Mouse (Mus musculus) left cerebral cortex, adult 8-10 months (tissue): ENCODE data around the gene Eya4. TPM values are rescaled to one million over a fixed set of nuclear protein-coding genes. Genes with fewer than 3 reads are reported as not detected.

ENCODE experiments used
- DNase-seq, 2 experiments: peaks; one replicate each; pipeline ENCODE4 v3.0.0; 2022; ENCODE audit warnings: low spot score in 2 of 2
- total RNA-seq, 4 experiments: library from RNA; stranded (reverse); gene quantifications; 2 replicates each; pipeline ENCODE4 v1.2.4; 2022

Eya4 gene
- total RNA-seq, 4 experiments from 2014 or later = 4.9 to 7.0 (median 6.1) TPM

DNA sequence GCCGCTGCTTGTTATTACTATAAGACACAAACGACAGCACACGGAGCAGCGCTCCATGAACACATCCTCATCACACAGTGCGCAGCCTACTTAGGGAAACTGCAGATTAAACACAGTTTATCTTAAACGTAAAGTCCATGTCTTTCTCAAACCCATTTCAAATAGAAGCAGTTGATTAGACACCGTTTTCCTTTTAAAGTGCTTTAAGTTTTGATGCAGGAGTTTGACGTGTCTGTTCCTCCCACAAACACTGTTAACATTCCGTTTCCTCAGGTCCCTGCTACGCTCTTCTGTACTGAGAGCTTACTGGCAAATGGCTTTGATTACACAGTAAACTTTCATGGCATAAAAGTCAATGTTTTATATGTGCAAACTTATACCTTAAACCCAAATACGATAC lies 191.4 kb downstream of the Eya4 start:
- no peak for DNase-seq

DNA sequence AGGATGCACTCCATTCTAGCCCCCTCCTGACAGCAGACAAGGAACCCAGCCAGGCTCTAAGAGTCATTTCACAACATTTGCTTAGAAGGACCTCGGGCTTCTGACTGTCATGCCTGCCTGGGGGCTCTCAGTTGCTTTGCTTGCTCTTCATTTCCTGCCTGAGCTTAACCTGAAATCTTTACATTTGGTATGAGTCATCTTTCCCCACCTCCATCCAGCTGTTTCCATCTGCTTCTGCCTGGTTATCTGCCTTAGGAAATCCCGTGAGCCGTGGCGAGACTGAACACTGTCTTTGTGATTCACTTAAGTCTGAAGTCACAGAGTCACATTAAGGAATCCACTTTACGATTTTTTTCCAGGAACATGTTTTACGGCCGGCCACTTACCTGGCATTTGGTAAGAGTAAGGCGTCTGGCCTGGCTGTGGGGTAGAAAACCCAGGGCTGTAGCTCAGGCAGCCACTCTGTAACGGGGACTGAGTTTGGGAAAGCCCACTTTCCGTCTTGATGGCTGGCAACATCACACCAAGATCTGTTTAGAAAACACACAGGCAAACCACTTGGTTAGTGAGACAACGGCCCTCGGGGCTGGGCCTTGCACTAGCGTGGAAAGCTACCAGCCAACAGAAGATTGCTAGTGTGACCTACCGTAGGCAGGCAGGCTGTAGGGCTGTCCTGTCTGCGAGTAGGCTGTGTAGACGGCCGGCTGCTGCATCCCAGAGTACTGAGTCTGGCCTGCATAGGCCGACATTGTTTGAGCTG lies 193.5 kb downstream of the Eya4 start:
- no peak for DNase-seq

DNA sequence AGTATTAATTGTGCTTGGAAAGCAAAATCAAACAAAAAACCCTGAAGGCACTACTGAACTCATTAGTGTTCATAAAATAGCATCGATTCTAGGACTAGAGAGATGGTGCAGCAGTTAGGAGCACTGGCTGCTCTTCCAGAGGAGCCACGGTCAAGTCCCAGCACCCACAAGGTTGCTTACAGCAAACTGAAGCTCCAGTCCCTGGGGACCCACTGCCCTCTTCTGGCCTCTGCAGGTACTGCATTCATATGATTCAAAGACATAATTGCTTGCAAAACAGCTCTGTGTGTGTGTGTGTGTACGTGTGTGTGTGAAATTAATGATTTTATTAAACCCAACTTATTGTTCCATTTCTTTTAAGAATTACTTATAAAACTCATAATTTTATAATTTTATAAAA lies 200.2 kb downstream of the Eya4 start:
- no peak for DNase-seq

DNA sequence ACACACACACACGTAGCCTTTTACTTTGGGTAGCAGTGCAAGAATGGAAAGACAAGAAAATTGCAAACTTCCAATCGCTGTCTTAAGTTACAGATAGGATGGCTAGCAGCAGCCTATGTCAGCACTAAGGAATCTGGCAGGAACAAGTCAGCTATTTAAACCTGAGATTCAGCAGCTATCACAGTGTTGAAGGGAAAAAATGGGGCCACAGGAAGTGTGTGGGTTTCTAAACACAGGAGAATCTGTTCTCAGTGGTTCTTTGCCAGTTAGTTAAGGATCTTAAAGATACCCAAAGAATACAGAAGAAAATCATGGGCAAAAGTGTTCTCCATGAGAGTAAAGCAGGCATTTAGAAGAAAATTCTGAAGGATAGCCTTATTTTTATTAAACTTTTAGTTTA lies 206.0 kb downstream of the Eya4 start:
- peak in 1 of 2 experiments; percentile 25 for DNase-seq

DNA sequence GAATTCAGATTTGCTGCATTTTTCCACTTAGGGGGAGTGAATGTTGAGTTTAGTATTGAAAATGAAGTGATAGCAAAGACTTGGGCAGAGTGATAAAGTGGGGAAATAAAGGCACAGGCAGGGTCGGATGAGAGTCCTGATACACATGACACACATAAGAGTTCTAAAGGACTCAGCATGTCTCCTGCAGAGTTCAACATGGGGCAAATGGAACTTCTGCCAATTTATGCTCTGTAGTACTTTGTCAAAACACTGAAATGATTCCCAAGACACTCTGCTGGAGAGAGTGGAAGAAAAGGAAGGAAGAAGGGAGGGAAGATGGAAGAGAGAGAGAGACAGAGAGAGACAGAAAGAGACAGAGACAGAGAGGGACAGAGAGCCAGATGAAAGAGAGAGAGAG lies 222.6 kb downstream of the Eya4 start:
- no peak for DNase-seq

DNA sequence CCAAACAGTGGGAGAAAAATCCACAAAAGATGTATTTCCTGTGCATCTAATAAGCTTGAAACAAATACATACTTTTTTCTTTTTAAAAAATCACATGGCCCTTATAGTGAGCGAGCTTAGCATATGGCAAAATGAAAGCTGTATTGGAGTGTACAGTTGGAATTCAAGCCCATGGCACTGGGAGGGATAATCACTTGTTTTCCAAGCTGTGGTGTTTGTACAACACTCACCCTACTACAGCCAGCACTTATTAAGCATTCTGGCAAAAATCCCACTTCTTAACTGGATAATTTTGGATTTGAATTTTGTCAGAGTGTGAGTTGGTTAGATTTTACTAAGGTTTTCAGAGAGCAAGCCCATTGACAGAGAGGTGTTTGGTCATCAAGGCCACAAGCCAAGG lies 223.4 kb downstream of the Eya4 start:
- no peak for DNase-seq

DNA sequence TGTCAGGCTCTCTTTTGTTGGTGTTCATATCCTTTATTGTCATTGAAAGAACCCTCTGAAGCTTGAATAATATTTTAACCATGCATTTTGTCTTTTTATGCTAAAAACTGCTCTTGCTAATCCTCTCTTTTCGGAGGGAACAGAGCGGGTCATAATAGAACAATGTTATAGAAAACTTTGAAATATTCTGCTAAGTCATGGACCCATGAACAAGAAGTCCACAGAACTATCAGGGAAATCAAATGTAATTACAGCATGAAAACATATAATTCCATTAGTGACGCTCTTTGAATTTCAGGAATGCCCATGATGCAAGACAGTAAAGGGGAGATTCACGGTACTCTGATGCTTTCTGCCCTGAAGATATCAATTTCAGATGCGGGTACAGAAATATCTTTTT lies 224.1 kb downstream of the Eya4 start:
- no peak for DNase-seq

DNA sequence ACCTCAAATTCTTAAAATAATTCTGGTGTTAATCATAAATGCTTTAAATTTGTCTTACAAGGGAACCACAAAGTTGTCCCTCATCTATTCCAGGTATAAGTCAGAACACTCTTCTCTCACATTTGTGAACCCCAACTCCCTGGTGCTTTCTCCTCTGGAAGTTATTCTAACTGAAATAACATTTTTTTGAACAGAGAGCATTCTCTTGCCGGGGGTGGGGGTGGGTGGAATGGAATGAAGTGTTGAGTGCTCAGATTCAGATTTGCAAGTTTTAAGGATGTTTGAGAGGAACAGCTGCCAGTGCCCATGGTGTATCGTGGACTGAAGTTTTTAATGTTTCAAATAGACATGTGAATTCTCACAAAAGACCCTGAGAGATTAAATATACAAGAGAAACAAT lies 230.1 kb downstream of the Eya4 start:
- no peak for DNase-seq

DNA sequence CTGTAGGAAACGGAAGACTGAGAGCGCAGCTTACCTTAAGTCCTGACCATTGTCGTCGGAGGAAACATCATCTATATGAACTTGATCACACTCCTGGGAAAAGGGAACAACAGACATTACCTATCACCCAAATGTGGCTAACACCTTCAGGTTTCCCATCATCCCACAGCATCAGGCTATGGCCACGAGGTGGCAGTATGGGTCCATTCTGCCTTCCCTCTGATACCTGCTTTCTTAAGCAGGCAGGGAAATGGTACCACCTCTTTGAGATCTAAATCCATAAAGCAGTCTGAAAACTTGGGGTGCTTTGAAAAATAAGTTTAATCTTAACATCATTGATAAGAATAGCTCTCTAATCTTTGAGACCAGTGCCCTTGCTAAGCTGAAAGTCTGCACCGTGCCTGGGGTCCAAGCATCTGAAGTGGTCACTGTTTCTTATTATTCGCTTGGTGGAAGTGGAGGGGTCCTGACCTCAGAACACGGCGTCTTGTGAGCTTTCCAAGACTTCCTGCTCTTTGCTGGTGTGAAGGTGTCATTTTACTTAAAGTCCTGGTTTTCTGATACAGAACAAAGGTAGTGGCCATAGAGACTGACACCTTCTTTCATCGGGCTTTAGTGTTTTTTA lies 233.7 kb downstream of the Eya4 start:
- DNase-seq = peak; percentile 45 to 74

DNA sequence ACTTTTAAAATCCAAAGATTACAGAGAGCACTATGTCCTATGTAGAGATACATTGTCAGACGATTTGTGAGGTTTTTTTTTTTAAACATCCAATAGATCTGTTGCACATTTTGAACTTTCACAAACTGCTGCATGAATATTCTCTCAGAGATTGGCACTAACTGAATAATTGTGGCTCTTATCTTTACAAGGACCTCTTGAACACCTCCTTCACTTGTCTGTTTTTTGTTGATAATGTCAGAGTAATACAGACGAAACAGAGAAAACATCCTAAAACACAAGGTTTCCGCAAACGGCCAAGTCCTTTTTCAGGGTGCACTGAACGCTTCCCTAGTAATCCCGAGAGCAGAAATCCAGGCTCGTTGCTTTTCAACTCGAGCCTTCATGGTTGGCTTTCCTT lies 234.5 kb downstream of the Eya4 start:
- no peak for DNase-seq

DNA sequence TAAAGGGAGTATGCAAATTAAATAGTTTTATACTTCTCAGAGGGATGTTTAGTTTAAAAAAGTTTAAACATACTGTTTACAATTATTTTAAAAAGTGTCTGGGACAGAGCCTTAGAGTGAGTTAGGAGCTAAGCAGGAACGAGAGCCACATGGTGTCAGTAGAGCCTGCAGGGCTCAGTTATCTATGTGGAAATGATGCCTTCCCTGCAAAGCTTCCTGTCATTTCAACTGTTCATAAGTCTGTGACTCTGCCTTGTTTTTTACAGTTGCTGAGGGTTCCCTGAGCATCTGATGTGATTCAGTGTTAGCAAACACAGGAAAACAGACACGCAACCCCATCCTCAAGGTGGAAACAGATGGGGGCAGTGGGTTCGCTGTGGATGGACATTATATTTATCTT lies 235.3 kb downstream of the Eya4 start:
- no peak for DNase-seq

DNA sequence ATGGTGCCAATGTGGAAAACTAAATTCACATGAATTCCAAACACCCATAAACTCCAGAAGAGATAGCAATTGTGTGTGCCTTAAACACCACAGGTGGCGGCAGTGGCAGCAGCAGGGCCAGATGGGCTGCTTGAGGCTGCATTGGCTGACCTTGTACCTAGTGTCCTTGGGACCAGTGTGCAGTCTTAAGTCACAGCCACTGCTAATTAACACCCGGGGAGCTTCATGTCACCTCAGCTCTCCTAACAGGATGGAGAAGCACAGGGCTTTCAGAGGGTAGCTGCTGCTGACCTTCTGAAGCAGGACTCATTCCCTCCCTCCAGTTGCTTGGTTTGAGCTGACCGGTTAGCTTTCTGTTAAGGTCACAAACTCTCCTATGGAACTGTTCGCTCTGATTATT lies 242.5 kb downstream of the Eya4 start:
- no peak for DNase-seq

DNA sequence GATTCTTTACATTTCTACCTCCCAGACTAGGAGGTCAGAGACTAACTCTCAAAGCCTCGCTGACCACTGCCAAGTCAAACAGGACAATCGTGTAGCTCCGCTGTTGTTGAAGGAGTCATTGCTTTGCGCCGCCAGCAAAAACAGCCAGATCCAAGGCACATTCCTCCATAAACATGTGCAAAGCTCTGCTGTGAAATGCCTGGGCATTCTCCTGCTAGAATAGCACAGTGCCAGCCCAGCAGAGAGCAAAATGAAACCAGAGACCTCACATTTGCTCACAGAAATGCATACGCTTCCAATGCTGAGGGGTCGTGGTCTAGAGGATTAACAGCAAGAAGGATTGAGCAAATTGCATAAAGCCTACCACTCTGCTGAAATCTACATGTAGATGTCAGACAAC lies 258.1 kb downstream of the Eya4 start:
- DNase-seq = no peak

DNA sequence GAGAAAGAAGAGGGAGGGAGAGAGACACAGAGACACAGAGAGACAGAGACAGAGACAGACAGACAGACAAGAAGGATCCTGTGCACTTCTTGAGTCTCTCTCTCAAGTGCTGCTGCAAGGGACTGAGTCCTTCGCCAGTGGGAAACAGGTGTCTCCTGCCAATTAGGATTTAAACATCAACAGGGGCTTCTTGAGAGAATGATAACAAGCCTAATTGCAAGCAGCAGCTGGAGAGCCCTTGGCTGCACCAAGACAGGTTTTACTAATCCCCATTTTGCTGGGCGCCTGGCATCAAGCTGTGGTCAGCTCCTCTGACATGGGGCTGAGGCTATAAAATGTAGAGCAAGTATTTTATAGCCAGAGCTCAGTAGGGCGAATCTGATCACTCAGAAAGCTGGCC lies 259.0 kb downstream of the Eya4 start:
- DNase-seq = no peak

DNA sequence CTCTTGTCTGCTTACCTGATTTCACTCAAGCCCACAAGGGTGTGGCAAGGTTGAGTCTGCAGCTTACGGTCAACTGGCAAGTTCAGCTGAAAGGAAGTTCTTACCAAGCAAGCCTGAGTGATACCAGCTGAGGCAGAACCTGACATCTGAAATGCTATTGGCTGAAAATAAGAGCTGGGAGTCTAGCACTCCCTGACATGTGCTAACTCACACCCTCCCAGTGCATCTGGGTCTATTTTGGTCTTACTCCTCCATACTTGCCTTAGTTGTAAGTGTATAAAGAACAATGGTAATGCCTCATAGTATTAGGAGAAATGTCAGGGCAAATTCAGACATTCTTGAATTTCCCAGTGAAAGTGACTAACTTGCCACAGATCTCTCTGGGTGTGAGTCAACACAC lies 260.3 kb downstream of the Eya4 start:
- DNase-seq = no peak

DNA sequence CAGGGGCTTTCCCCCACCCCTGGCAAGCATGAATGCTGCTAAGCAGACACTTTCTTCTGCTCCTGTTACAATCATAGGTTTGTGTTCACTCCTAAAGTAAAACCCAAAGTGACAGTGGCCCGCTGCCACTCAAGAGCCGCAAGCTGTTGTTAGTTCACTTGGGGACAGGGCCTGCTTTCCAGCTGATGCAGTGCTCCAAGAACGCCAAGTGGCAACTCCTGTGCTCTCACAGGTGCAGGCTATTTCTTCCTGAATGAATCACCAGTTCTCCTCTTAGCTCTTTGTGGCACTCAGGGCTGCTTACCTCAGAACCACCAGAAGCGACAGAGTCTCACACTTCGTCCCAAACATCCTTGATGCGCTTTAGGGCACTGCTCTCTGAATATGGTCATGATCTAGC lies 261.3 kb downstream of the Eya4 start:
- no peak for DNase-seq

DNA sequence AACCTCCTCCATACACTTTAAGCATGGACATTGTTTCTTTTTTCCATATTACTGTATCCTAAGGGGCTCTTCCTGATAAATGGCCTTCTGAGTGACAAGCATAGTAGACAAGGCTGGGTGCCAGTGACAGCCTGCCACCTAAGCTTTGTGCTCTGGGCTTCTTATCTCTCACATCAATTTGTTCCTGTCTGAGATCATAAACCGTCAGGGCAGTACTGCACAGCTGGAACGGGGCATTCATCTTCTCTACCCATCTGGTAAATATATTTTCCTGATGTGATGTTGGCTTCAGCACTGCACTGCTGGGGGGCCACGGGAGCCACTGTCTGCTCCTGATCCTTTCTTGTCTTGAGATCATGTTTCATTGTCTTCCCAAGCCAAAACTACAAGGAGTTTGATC lies 261.8 kb downstream of the Eya4 start:
- no peak for DNase-seq

DNA sequence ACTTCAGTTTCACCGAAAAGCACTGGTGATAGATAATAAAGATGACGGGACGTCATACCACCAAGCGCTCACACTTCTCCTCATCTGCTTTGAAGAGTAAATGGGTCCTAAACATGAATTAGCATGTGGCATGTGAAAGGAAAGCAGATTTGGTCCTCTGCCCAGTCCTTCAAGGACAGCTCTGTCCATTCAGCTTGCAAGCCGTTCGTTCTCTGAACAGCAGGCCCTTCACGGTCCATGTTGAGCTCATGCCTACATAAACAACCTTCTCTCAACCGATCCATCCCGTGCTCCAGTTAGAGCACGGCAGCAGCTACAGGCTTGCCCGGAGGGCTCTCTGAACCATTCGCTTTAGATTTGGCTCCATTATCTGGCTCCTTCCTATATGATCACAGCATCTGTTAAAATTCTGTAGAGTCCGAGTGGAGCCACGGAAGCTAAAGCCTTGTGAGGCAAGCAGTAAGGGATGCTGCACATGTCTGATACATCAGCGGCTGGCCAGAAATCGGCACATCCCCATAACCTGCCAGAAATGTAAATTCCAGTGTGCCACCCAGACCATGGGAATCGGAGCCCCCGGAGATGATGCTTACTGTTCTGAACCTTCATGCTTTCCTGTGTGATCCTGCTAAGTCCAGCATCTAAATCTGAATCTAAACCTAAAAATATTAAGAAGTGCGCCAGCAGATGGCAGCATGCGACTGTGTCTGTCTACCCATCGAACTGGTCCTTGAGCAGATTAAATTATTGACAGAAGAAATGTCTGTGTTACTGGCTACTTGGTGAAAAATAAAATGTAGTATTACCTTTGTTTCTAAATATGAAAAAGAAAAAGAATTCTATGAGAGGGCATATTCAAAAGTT lies 264.0 kb downstream of the Eya4 start:
- peak; percentile 31 to 59 for DNase-seq

DNA sequence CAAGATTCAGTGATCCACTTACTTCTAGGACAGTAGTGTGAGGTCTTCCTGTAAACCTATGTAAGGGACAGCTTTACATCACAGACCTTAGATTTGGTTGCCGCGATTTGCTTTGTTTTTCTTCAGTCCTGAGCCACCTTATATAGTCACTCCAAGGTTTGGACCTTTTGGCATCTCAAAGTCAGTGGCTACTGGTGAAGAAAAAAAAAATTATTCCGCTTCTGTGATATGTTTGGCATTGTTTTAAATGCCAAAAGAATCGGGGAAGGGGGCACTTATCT lies 269.1 kb downstream of the Eya4 start:
- DNase-seq = no peak

DNA sequence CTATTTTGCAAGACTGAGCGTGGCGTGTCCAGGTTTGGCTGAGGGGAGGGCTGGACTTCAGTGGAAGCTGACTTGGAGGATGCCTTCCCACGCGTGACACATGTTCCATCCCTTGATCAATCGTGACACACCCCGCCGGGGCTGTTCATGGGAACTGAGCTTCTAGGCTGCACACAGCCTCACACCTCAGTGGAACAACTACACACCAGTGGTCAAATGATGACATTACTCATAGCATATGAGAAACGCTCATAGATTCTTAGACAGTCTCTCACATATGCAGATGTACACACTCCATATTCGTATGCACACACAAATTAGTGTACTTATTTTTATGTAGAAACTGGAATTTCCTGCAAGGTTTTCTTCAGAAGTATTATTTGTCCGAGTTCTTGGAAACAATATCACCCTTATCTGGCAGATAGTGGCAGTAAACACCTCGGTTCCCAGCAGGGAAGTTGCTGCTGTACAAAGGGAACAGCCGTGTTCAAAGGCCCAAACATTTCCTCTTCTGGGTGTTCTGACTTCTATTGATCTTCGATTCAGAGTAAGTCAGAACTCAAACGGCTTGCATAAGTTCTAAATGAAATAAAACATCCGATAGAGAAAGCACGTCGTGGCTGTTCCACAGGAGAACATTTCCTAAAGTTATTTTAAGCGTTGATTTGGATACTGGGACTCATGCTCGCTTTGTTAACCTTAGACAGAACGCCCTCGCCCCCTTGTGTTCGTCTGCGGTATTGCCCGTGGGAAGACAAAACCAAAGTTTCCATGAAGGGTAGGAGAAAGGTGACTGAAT lies 269.6 kb downstream of the Eya4 start:
- peak in 1 of 2 experiments; percentile 91 for DNase-seq

DNA sequence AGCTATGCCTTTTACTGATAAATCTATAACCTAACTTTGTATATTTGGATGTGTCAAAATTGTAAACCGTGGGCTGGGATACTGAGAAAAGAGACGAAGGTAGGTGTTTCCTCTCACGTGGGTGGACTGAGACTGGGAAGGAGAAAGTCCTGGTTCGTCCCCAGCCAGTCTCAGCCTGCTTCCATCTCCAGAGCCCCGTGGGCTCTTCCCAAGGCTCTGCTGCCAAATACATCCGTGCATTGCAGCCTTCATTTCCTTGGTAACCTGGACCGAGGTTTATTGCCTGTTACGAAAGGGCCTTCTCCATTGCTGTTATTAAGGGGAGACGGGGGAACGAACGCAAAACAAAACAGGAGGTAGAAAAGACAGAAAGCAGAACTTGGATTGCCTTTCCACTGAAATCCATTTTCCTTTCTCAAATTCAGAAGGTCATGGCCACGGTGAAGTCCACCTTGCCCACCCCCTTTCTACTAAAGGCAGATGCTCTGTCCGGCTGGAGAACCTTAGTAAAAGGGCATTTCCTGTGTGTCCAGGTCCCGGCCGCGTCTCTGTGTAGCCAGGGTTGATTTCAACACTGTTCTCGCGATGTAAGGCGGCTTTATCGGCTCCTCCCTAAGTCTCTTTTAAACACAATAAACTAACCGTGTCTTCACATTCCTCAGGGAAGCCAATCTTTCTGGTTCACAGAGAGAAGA lies 273.7 kb downstream of the Eya4 start:
- no peak for DNase-seq
